Mouse (Mus musculus) ES-E14 (cell line): Measurements from ENCODE around the gene Men1. TPM values are rescaled to one million over a fixed set of nuclear protein-coding genes. Genes with fewer than 3 reads are reported as not detected.

Experiments used
- DNase-seq: peaks from one replicate; pipeline ENCODE4 v3.0.0-alpha.2; 2013; ENCODE audit warnings: low read depth, low spot score
- H3K27ac ChIP-seq: 2 replicates; pipeline ENCODE4 v1.5.1; 2012; ENCODE audit warnings: low read depth, mild to moderate bottlenecking, low read length, moderate library complexity, mixed read lengths; ENCODE audit not compliant: poor library complexity, insufficient read depth, severe bottlenecking
- H3K36me3 ChIP-seq: 2 replicates; pipeline ENCODE4 v1.6.1; 2012; ENCODE audit warnings: mild to moderate bottlenecking, low read length, moderate library complexity, mixed read lengths; ENCODE audit not compliant: control insufficient read depth, poor library complexity, insufficient read depth, severe bottlenecking
- H3K4me1 ChIP-seq, 2 experiments: fragments of 150-350 bp in 1 of 2; sonication (generic) in 1 of 2; 2 replicates each; pipeline ENCODE4 v1.6.1; 2012; ENCODE audit warnings: low read length in 2 of 2, mild to moderate bottlenecking in 1 of 2, mixed read lengths in 1 of 2; ENCODE audit not compliant: control insufficient read depth in 2 of 2, insufficient read depth in 2 of 2, poor library complexity in 1 of 2
- H3K4me3 ChIP-seq, 2 experiments: fragments of 150-350 bp in 1 of 2; sonication (generic) in 1 of 2; 2 replicates each; pipeline ENCODE4 v1.5.1; 2012; ENCODE audit warnings: low read length in 2 of 2, low read depth in 1 of 2, mild to moderate bottlenecking in 1 of 2, mixed read lengths in 1 of 2; ENCODE audit not compliant: insufficient read depth in 1 of 2, poor library complexity in 1 of 2, severe bottlenecking in 1 of 2
- H3K9ac ChIP-seq: 2 replicates; pipeline ENCODE4 v1.6.1; 2012; ENCODE audit warnings: low read depth, mild to moderate bottlenecking, low read length, mixed read lengths; ENCODE audit not compliant: poor library complexity, insufficient read depth, severe bottlenecking
- H3K9me3 ChIP-seq: fragments of 150-350 bp; sonication (generic); 2 replicates; pipeline ENCODE4 v1.6.1; 2012; ENCODE audit warnings: low read depth, mild to moderate bottlenecking, low read length; ENCODE audit not compliant: control insufficient read depth, insufficient read depth
- CHD2 ChIP-seq: IDR thresholded peaks from 2 replicates; pipeline ENCODE4 v1.6.1; 2014; ENCODE audit warnings: mild to moderate bottlenecking, low read depth, low read length, inconsistent platforms
- HCFC1 ChIP-seq: IDR thresholded peaks from 2 replicates; pipeline ENCODE4 v1.6.1; 2012; ENCODE audit warnings: low read length, inconsistent platforms, borderline replicate concordance; ENCODE audit not compliant: insufficient read depth
- MAFK ChIP-seq: IDR thresholded peaks from 2 replicates; pipeline ENCODE4 v1.6.1; 2014; ENCODE audit warnings: mild to moderate bottlenecking, low read depth, low read length, inconsistent platforms; ENCODE audit not compliant: insufficient read depth
- ZC3H11A ChIP-seq: IDR thresholded peaks from 2 replicates; pipeline ENCODE4 v1.6.1; 2012; ENCODE audit warnings: low read depth, mild to moderate bottlenecking, inconsistent platforms, low read length, borderline replicate concordance
- ZNF384 ChIP-seq: IDR thresholded peaks from 2 replicates; pipeline ENCODE4 v1.6.1; 2012; ENCODE audit warnings: low read depth, low read length, inconsistent platforms
- in situ Hi-C, 2 experiments: fragments of 600-800 bp; cut with MboI; formaldehyde crosslinking; loops; one replicate each; pipeline ENCODE4 v1.15.1; 2025; ENCODE audit warnings: low sequenced_read_pairs in 2 of 2, inconsistent platforms in 1 of 2; ENCODE audit not compliant: unreplicated experiment in 2 of 2
- total RNA-seq: library from RNA; depleted of rRNA; stranded (reverse); fragments of 300-350 nt; gene quantifications from 2 replicates; pipeline ENCODE4 v1.2.3, GENCODE M21; 2012

Men1 gene
- total RNA-seq, 1 experiment, result 60.4 TPM

- in situ Hi-C loops, result no loop called here
- TF ChIP-seq ZNF384 (no peak), CHD2 (no peak), HCFC1 (no peak), ZC3H11A (no peak), MAFK (no peak)
- Histone ChIP-seq H3K4me1 (peaks cover 5 to 9% of the 10 kb centered on the region in 2 experiments), H3K9me3 (no peaks in the 10 kb centered on the region), H3K27ac (peak overlapping the region; percentile 9), H3K4me3 (peak overlapping the region; percentile 13 to 94), H3K36me3 (peaks cover 19% of the 10 kb centered on the region), H3K9ac (peak overlapping the region; percentile 36; the same call in 1 of the 2 replicates)
- no peak for DNase-seq
These were observed 801 bp upstream of the Men1 start for GRCm38 (mm10) chr19:6333761-6334595.

GRCm38 (mm10) chr19:6335458-6335827 lies 664 bp downstream of the Men1 start:
- peak overlapping the region; percentile 83 for H3K9ac ChIP-seq
- no peak overlapping the region for H3K27ac ChIP-seq
- H3K9me3 ChIP-seq, result no peaks in the 10 kb centered on the region
- no peak for DNase-seq
- in situ Hi-C loops, result no loop called here
- peaks cover 5 to 19% of the 10 kb centered on the region in 2 experiments for H3K4me1 ChIP-seq
- TF ChIP-seq HCFC1 (no peak), ZNF384 (no peak), CHD2 (no peak), MAFK (no peak), ZC3H11A (no peak)
- H3K36me3 ChIP-seq, result peaks cover 27% of the 10 kb centered on the region
- H3K4me3 ChIP-seq, result peak overlapping the region; percentile 81 to 94

GRCm38 (mm10) chr19:6336920-6337319 lies 2.1 kb downstream of the Men1 start:
- in situ Hi-C loops, result no loop called here
- Histone ChIP-seq H3K4me1 (peaks cover 5 to 22% of the 10 kb centered on the region in 2 experiments), H3K9me3 (no peaks in the 10 kb centered on the region), H3K36me3 (peaks cover 27% of the 10 kb centered on the region), H3K4me3 (no peak overlapping the region), H3K27ac (no peak overlapping the region), H3K9ac (no peak overlapping the region)
- TF ChIP-seq ZNF384 (no peak), HCFC1 (no peak), CHD2 (no peak), ZC3H11A (no peak), MAFK (no peak)
- DNase-seq, result no peak

GRCm38 (mm10) chr19:6338171-6338570 lies 3.4 kb downstream of the Men1 start:
- Histone ChIP-seq H3K36me3 (peaks cover 27% of the 10 kb centered on the region), H3K27ac (no peak overlapping the region), H3K9ac (no peak overlapping the region), H3K4me1 (peaks cover 5 to 22% of the 10 kb centered on the region in 2 experiments), H3K4me3 (no peak overlapping the region), H3K9me3 (no peaks in the 10 kb centered on the region)
- TF ChIP-seq ZNF384 (no peak), ZC3H11A (no peak), HCFC1 (no peak), CHD2 (no peak), MAFK (no peak)
- DNase-seq, result no peak
- in situ Hi-C loops, result no loop called here
